Mouse (Mus musculus): ENCODE measurements at regions not wholly inside any gene's neighbourhood (a gene's known extent, or its start where the extent isn't known, plus 50 kb on each side); places are given as distances from the start of the nearest gene placed in this dataset.

- TF ChIP-seq POLR2A (IDR thresholded peaks at IDR 0.05; ENCODE audit: borderline replicate concordance, insufficient read depth, low read length) = no peak
- no peak for TF ChIP-seq CTCF (IDR thresholded peaks at IDR 0.05; ENCODE audit: borderline replicate concordance, insufficient read depth, low read depth, low read length)
These were observed 257.1 kb upstream of the Camk1g start for GRCm38 (mm10) chr1:193626924-193627849.
